12 mouse cellular contexts compared by ENCODE assay signal in genomic region chr1:167116733-167117132, GRCm38 (mm10).
"Had no signal": no experiment of that assay in that cellular context is flagged by ENCODE, and none has a peak within 500 bp of the region (broad histone marks: within the 10 kb centered on the region; RNA-seq: fewer than 3 reads in every experiment).

No protein-coding gene starts in this region.

- H3K36me3 ChIP-seq: limb, embryonic 13.5 days; neural tube, embryonic 12.5 days had no signal

- H3K4me2 ChIP-seq: limb, embryonic 13.5 days; neural tube, embryonic 12.5 days had no signal

- H3K27ac ChIP-seq: layer of hippocampus, adult 2 months; limb, embryonic 13.5 days; liver, embryonic 14.5 days; neural tube, embryonic 12.5 days had no signal

- DNase-seq: kidney, postnatal 10 days; kidney, postnatal 4 days; left cerebral cortex, postnatal 4 days; lung, adult 18-20 months; lung, postnatal 36 days; right cerebral cortex, adult 18-20 months; right cerebral cortex, postnatal 25 days; thymus, postnatal 36 days had no signal

- H3K9ac ChIP-seq: limb, embryonic 13.5 days; liver, embryonic 14.5 days; neural tube, embryonic 12.5 days had no signal

- H3K4me1 ChIP-seq: limb, embryonic 13.5 days had no signal

- H3K27me3 ChIP-seq: limb, embryonic 13.5 days; neural tube, embryonic 12.5 days had no signal

- H3K4me3 ChIP-seq: layer of hippocampus, adult 2 months; limb, embryonic 13.5 days; neural tube, embryonic 12.5 days had no signal

- H3K9me3 ChIP-seq: limb, embryonic 13.5 days; neural tube, embryonic 12.5 days had no signal
